Mouse (Mus musculus): ENCODE data around the gene Arhgap19.

Arhgap19 gene

DNA sequence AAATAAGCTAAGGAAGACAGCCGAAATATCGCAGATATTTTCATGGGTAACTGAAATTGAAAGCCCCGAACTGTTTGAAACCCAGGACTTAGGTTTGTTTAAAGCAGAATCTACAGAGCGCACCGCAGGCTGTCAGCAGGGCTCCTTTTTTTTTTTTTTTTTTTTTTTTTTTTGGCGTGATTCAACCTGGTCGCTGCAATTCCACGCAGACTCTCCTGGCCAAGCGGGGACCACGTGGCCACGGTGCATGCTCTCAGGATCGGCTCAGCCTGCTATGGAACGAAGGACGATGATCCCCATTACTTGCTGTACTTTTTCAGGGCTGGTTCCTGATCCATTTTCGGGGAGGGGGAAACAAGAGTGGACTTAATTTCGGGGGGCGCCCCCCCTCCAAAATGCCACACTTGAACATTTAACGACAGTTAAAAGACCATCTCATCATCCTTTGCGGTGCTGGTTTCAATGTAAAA is 29.3 kb upstream of the Arhgap19 start:
- DNase-seq: peak; percentile 29

DNA sequence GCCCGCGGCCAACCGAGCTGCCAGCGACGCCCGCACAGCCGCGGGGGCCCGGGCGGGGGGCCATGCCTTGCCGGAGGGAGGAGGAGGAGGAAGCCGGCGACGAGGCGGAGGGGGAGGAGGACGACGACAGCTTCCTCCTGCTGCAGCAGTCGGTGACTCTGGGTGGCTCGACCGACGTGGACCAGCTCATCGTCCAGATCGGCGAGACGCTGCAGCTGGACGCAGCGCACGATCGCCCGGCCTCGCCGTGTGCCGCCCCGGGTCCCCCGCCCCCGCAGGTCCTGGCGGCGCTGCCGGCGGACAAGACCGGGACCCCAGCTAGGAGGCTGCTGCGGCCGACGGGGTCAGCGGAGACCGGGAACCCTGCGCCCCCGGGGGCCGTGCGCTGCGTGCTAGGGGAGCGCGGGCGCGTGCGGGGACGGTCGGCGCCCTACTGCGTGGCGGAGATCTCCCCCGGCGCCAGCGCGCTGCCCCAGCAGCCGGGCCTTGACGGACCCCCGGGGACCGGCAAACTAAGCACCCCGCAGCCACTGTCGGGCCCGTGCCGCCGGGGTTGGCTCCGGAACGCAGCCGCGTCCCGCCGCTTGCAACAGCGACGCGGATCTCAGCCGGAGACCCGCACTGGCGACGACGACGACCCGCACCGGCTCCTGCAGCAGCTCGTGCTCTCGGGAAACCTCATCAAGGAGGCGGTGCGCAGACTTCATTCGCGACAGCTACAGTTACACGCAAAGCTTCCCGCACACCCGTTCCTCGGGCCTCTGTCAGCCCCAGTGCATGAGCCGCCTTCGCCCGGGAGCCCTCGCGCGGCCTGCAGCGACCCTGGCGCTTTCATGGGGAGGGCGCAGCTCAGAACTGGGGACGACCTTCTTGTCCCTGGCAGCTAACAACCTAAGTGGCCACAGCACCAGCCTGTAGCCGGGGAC is 28.5 kb upstream of the Arhgap19 start:
- DNase-seq: peak; percentile 45

DNA sequence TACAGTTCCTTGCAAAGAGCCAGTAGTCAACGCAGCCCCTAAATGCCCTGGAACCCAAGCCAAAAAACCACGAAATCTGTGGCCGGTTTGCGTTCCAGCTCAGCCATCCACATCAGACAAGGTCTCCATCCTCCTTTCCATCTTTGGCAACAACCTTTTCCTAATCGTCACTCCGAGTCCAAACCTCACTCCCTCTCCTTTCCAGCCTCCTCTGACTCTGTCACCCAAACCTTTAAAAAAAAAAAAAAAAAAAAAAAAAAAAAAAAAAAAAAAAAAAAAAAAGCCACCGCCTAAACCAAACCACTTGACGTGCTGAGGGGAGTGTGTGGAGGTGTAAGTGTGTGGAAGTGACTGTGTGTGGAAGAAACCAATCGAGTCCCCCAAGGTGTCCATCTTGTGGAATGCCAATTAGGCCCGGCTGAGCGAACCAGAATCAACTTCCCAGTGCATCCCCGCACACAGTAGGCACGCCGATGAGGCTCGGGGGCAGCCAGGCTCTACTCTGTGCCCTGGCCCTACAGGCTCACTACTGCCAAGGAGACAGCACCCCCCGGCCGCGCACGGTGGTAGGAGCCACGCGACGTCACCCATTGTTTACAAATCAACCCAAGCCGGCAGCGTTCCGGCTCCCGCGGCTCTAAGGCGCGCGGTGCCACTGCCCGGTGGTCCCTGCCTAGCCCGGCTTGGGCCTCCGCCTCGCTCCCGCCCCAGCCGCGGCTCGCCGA is 27.7 kb upstream of the Arhgap19 start, which contains the start of gene Frat1:
Gene Frat1, plus strand, starts transcription at position 590 of the 725 bp plus-strand sequence.
- DNase-seq: peak; percentile 93

DNA sequence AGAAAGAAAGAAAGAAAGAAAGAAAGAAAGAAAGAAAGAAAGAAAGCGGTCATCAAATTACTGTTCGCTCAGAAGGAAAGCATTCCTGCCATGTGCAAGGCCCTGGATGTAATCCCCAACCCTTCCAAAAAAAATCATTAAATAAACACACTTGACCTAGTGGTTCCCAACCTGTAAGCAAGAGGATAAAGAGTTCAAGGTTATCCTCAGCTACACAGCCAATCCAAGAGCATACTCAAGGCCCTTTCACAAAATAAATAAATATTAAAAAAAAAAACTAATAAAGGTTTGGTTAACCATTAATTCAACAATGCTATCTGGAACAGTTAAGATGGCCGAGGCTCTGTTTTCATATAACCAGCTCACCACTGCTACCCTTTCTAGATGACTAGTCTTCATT is 27.1 kb upstream of the Arhgap19 start:
- DNase-seq: no peak

DNA sequence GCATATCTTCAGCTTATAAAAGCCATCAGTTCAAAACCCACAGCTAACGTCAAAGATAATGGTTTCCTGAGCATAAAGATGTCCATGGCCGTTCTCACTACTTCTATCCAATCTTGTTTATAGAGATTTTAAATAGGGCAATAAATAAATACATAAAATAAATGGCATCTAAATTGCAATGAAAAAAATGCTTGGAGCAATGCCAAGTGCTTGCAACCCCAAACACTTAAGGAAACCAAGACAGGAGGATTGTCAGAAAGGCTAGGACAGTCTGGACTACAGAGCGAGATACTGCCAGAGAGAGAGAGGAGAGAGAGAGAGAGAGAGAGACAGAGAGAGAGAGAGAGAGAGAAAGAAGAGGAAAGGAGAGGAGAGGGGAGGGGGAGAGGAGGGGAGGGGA is 24.7 kb upstream of the Arhgap19 start:
- no peak for DNase-seq

DNA sequence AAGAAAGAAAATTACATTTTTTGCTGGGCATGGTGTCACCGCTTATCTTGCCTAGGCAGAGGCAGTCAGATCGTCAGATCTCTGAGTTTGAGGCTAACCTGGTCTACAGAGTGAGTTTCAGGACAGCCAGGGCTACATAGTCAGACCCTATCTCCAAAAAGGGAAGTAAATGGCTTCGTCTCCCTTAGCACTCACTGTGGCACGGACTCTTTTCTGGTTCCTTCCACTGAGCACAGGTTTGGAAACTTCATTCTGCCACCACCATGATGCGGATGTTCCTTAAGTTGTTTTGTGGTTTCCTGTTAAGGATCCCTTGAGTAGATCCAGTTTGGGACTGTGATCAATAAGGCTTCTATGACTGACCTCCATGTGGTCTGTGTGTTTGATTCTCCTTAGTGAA is 23.1 kb upstream of the Arhgap19 start:
- no peak for DNase-seq

DNA sequence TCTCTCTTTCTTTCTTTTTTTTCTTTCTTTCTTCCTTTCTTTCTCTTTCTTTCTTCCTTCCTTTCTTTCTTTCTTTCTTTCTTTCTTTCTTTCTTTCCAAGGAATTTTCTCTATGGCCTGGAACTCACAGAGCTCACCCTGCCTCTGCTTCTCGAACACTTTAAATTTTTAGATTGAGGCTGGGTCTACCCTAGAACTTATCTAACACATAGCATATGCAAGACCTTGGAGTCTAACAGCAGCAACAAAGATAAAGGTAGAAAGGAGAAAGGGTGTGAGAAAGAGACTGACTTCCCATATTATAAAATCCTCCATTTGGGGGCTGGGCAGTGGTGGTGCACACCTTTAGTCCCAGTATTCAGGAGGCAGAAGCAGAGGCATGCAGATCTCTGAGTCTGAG is 20.7 kb upstream of the Arhgap19 start:
- no peak for DNase-seq

DNA sequence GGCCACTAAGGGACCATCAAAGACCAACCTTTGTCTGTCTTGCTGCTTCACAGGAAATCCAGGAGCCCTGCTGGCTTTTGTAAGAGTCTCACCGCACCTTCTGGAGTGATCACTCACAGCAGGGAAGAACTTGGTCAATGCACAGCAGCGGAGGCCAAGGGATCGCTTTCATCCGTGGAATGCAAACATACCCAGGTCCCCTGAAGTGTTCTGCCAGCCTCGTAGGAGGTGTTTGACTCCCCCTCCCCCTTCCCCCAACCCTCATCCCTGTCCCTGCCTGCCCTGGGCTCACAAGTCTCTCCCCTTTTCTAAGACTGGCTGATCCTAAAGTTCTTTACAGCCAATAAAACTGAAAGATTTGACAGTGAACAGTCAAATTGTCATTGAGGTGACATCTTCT is 19.6 kb upstream of the Arhgap19 start:
- peak; percentile 41 for DNase-seq

DNA sequence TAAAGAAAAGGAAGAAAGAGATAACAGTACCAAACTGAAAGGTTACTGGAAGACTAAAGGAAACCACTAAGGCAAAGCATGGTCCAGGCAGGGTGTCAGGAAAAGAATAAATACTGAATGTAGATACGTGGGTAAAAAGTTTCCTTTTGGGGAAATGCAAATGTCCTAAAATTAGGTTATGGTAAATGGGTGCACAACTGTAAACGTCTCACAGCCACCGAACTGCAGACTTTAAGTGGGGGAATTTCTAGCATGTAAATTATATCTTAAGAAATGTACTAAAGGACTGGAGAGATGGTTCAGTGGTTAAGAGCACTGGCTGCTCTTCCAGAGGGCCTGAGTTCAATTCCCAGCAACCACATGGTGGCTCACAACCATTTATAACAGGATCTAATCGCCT is 16.9 kb upstream of the Arhgap19 start:
- no peak for DNase-seq

DNA sequence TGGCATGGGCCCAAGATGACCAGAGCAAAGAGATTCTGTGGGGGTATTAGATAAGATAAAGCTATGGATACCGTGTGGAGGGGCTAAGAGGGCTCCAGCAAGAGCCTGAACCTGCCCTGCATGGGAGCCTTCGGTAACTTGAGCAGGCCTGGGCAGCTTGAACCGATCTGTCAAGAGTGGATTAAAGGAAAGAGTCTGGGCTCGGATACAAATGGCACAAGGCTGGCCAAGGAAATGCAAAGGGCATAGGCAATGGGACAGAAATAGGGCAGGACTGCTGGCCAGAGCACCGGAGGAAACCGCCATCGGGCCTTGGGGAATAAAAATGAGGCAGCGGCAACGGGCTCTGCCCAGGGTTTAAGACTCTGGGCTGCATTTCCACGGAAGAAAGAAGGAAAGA is 15.5 kb upstream of the Arhgap19 start:
- DNase-seq: no peak

DNA sequence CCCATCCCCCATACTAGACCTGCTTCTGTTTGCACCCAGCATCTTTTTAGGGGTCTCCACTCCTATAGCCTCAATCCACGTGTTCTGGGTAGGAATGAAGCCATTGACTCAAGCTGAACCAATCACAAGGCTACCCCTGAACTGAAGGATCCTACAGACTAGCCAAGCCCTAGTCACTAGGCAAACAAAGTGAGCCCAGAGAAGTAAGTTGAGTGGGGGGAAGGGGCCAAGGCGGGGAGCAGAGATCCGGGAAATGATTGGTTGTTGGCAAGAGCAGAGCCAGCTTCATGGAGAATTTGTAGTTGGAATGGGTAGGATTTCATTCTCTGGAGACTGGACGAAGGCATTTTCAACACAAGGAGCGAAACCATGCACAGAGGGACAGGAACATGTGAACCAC is 15.1 kb upstream of the Arhgap19 start:
- DNase-seq: peak; percentile 52

DNA sequence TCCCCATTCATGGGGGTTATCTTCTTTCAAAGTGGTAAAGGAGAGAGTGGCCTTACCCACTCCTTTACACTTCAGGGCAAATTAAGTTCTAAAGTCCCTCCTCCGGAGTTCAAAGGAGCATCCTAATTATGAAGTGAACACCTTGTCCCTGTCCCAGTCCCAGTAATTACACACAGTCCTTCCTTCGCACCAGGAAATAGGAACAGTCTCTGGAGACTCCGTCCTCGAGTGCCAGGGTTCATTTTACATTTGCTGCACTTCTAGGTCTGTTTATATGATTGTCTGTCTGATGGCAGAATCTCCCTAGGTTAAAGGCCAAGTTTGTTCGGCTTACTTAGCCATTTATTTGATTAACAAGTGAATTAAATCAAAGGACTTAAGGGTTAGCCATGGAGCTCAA is 14.6 kb upstream of the Arhgap19 start:
- no peak for DNase-seq

DNA sequence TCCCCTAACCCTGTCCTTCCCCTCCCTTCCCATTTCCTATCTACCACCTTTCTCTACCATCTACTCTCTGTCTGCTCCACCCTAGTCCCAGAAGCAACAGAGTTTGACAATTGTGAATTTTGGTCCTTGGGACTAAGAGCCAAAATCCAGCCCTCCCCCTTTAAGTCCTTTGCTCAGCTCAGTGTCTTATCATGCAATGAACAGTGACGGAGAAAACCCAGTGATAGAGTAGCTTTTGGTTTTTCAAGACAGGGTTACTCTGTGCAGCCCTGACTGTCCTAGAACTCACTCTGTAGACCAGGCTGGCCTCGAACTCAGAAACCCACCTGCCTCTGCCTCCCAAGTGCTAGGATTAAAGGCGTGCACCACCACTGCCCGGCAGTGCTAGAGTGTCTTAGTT is 11.5 kb upstream of the Arhgap19 start:
- DNase-seq: no peak

DNA sequence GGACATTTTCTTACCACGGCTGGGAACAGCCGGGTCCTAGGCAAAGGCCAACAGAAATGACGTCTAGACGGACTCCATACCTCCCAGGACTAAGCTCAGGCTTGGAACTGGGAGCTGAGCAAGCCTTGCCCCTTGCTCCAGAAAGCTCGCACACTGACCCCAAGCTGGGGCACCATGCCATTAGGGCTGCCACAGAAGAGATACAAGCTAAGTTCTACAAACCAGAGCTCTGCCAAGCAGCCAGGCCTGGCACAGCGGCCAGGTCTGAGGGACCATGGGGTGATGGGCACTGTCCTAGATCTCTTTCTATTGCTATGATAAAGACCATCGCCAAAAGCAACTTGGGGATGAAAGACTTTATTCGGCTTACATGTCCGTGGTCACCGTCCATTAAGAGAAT is 10.7 kb upstream of the Arhgap19 start:
- DNase-seq: no peak

DNA sequence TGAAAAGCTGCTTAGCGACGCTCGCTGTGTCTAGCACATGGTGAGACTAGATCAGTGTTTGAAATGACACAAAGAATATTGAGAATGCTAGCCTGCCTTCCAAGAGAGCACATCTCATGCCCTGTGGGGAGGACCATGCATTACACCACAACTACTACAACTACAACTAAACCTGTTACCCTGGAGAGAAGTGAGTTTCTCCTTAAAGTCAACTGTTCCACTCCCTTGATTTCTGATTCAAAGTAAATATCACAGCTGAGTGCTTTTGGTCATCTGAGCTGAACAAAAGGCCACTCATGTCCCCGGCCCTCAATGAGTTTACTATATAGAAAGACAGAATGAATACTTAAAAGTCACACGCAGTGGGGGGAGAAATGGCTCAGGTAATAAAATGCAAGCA is 8.2 kb upstream of the Arhgap19 start:
- DNase-seq: peak; percentile 23

DNA sequence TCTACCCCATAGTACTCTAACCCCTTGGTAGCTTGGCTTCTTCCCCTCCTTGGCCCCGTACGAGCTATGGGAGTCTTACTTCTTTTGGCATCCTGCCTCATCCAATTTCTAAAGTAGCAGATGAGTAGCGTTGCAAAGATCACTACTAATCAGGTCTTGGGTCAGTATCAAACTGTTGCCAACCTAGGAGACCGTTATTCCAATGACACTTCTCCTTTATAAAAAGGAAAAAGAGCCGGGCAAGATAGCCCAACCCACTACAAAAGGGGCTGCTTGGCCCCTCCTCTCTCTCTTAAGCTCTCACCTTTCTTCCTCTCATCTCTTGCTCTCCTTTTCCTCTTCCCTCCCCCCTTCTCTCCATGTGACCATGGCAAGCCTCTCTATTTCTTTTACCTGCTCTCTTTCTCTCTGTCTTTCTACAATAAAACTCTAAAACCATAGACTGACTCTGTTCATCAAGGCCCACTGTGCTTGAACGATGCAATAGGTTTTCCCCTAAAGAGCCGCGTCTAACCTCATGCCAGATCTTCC is 6.3 kb upstream of the Arhgap19 start:
- no peak for DNase-seq

DNA sequence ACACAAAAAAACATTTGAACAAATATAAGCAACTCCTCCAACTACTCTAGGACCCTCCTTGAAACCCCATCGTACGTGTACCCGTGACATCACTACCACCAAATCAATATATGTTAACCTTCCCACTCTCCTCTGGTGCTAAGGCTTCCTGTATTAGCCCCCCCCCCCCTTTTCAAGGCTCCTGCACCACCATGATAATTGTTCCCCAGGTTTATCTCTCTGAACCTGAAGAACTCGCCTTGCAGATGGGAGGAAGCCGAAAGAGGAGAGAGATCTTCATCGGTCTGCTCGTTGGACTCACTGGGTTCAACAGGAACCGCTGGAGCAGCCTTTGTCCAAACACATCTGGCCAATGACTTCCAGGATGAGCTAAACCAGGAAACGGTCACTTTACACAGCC is 5.7 kb upstream of the Arhgap19 start:
- no peak for DNase-seq

DNA sequence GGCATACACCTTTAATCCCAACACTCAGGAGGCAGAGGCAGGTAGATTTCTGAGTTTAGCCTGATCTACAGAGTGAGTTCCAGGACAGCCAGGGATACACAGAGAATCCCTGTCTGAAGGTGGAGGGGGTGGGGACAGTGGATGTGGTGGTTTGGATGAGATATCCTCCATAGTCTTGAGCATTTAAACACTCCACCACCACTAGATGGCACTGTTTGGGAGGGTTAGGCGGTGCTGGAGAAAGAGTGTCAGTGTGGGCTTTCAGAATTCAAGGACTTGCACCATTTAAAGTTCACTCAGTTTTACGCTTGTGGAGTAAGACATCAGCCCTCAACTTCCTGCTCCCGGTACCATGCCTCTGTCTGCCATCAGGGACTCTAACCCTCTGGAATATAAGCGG is 4.0 kb upstream of the Arhgap19 start:
- no peak for DNase-seq

DNA sequence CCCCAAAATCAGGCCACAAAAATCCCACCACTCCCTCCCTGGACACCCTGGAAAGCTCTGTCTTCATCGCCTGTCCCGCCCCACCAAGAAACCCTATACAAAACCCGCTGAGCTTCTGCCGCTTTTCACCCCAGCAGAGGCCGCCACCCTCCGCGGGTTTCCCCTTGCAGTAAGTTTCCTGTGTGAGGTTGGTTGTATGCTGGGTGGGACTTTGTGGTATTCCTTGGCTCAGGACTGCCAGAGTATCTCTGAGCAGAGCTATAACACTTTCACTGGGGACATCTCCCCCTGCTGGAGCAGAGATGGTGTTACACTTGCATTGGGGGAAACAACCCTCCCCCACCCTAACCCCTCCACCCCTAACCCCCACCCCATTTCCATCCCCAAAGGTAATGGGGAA is 1.5 kb upstream of the Arhgap19 start:
- peak; percentile 40 for DNase-seq

DNA sequence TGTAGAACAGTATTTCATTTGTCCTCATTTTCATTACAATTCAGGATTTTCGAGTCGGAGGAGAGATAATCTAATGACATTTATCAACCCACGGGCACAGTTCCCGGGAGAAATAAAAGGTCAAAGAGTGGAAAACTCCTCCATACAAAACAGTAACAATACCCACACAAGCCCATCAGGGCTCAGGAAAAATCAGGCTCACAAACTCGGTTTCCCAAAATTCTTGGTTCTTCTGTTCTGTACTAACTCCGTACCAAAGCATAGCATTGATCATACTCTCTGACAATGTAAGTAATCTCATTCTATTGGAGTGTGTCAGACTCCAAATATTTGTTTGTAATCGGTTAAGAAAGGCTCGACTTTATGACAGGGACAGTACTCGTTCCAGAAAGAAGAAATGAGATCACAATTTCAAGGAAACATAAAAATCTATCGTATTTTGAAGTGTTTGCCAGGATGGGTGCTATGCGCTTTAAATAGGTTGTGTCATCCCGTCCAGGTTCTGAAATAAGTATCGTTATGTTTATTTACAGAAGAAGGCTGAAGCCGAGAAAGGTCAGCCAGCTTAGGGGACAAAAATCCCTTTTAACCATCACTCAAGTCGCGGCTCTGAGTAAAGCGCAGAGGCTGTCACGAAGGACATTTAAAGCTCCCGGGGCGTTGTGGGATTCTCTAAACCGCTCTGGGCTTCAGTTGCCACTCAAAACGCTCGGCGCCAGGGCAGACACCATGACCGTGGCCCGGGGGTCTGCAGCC is 683 bp downstream of the Arhgap19 start:
- no peak for DNase-seq

DNA sequence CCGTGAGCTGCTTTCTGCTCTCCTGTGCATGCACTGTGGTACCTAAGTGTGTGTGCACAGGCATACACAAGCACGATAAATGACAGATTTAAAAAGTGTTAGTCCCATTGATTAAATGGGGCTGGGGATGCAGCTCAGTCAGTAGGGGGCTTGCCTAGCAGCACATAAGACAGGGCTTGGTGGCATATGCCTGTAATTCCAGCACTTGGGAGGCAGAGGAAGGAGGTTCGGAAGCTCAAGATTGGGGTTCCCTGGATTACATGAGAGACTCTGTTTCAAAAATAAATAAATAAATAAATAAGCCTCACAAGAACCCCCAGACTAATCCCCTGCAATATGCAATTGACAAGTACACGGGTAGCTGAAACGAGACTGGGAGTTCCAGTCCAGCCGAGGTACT is 1.4 kb downstream of the Arhgap19 start:
- DNase-seq: no peak

DNA sequence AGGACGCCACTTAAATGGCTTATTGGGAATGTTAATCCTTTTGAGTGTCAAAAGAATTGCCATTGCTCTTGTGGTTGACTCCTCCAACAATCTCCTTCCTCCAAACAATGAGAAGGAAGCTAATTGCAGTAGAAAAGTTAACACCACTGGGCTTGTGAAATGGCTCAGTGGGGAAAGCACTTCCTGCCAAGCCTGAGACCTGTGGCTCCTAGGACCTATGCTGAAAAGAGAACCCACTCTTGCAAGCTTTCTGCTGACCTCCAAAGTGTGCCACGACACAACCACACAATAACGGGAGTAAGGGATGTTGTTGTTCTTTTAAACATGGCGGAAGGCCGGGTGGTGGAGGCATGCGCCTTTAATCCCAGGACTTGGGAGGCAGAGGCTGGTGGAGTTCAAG is 4.3 kb downstream of the Arhgap19 start:
- DNase-seq: peak; percentile 48

DNA sequence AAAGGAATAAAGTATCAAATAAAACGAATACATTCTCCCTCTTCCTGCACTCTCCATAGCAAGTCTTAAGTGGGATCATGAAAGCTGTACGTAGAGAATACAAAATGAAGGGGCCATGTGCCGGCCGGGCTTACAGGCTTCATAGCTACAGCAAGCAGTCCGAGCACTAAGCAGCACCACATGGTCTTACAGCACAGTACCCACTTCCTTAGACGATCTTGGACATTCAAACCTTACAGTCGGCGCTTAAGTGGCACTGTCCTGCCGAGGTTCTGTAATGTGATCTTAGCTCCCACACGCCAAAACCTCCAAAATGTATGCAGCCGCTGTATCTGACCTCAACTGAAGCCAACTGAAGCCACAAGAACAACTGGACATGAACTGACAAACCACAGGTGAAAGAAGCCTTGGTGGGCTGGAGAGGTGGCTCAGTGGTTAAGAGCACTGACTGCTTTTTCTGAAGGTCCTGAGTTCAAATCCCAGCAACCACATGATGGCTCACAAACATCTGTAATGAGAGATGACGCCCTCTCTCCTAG is 5.0 kb downstream of the Arhgap19 start:
- DNase-seq: no peak

All from lung, postnatal 36 days (tissue).